Mouse (Mus musculus): ENCODE measurements at regions not wholly inside any gene's neighbourhood (a gene's known extent, or its start where the extent isn't known, plus 50 kb on each side); places are given as distances from the start of the nearest gene placed in this dataset.

DNA sequence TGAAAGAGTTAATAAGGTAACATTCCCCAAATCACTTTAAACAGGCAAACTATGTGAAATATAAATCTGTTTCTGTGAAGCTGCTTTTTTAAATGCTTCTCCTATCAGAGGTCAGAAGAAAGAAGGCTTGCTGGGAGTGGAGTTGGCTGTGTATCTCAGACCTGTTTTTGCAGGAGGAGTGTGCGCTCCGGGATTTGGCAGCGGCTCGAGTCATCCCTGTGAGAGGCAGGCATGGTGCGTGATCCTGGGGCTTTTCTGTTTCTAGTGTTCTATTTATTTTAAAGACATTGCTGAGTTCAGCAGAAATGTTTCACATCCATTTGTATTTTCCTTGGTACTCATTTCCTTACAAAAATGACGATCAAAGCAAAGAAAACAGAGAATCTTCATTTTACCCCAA is 91.0 kb upstream of the Gjb6 start:
- Histone ChIP-seq H3K9ac (ENCODE audit: insufficient read depth, low read depth) (no peak overlapping the region), H3K9me3 (replicated peaks; ENCODE audit: low read length) (no peaks in the 10 kb centered on the region), H3K27ac (ENCODE audit: insufficient read depth, low read depth) (no peak overlapping the region), H3K79me2 (replicated peaks; ENCODE audit: control insufficient read depth, extremely low read depth, insufficient read depth, poor library complexity, severe bottlenecking) (no peaks in the 10 kb centered on the region), H3K27me3 (replicated peaks) (no peaks in the 10 kb centered on the region), H3K4me2 (ENCODE audit: insufficient read depth, low read depth, poor library complexity, severe bottlenecking) (no peak overlapping the region), H3K4me3 (replicated peaks in 1 of 3; ENCODE audit: low read depth in 2 of 3, low read length in 2 of 3, poor library complexity in 1 of 3) (no peak overlapping the region), H3K4me1 (ENCODE audit: control insufficient read depth in 1 of 2, insufficient read depth in 2 of 2) (no peaks in the 10 kb centered on the region), H3K36me3 (replicated peaks in 1 of 2; ENCODE audit: control insufficient read depth in 1 of 2, insufficient read depth in 1 of 2, low read length in 1 of 2) (no peaks in the 10 kb centered on the region)
- in situ Hi-C loops (cut with MboI; ENCODE audit: low pct_ligation_motif_present, low pct_unique_long_range_greater_than_20kb, low sequenced_read_pairs) (no loop called here), dilution Hi-C loops (cut with MboI; ENCODE audit: extremely low pct_ligation_motif_present, extremely low pct_unique_long_range_greater_than_20kb, low sequenced_read_pairs) (no loop called here)
- TF ChIP-seq MXI1 (IDR thresholded peaks at IDR 0.05; ENCODE audit: low read depth, low read length) (no peak), IRF4 (IDR thresholded peaks at IDR 0.05; ENCODE audit: low read depth, low read length) (no peak), E2F4 (IDR thresholded peaks at IDR 0.05; ENCODE audit: insufficient replicate concordance, low read depth, low read length) (no peak), CHD2 (IDR thresholded peaks at IDR 0.05; ENCODE audit: low read length) (no peak), CHD1 (IDR thresholded peaks at IDR 0.05; ENCODE audit: low read depth, low read length) (no peak), RAD21 (IDR thresholded peaks at IDR 0.05; ENCODE audit: low read depth, low read length) (no peak), TBP (conservative IDR thresholded peaks at IDR 0.05; ENCODE audit: low read depth, low read length) (no peak), NRF1 (IDR thresholded peaks at IDR 0.05; ENCODE audit: low read depth, low read length) (no peak), SIN3A (IDR thresholded peaks at IDR 0.05; ENCODE audit: low read length) (no peak), GABPA (IDR thresholded peaks at IDR 0.05; ENCODE audit: insufficient replicate concordance, low read depth, low read length) (no peak), BHLHE40 (IDR thresholded peaks at IDR 0.05; ENCODE audit: low read depth, low read length) (no peak), ZKSCAN1 (IDR thresholded peaks at IDR 0.05; ENCODE audit: borderline replicate concordance, low read depth, low read length) (no peak), PAX5 (IDR thresholded peaks at IDR 0.05; ENCODE audit: low read length) (no peak), MAFK (IDR thresholded peaks at IDR 0.05; ENCODE audit: insufficient replicate concordance, low read length) (no peak), MAX (IDR thresholded peaks at IDR 0.05; ENCODE audit: low read length) (no peak), ZNF384 (IDR thresholded peaks at IDR 0.05; ENCODE audit: low read depth, low read length) (no peak), ZMIZ1 (IDR thresholded peaks at IDR 0.05; ENCODE audit: low read depth, low read length) (no peak), CTCF (conservative IDR thresholded peaks at IDR 0.05 in 1 of 2, IDR thresholded peaks at IDR 0.05 in 1 of 2; ENCODE audit: low read depth in 2 of 2, low read length in 2 of 2) (no peak), MAZ (IDR thresholded peaks at IDR 0.05; ENCODE audit: low read depth, low read length) (no peak)
- DNase-seq (ENCODE audit: extremely low read depth) = no peak

DNA sequence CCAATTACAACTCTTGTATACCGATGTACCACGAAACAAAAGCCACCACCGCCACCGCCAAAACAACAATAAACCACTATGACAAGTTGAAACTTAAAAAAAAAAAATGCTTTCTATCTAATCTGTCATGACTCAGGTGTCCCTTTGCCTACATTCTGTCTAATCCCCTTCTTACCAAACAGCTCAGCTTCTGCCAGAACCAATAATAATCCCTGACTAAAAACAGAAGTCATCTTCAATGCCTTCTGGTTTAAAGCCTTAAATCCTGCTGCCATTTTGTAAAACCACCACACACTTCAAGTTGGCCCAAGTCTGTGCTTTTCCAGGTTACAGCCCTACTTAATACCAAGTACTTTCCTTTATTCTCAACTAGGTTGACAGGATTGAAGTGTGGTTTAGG is 86.9 kb upstream of the Gjb6 start:
- Histone ChIP-seq H3K9me3 (replicated peaks; ENCODE audit: low read length) (peaks cover 4% of the 10 kb centered on the region), H3K9ac (ENCODE audit: insufficient read depth, low read depth) (no peak overlapping the region), H3K27me3 (replicated peaks) (no peaks in the 10 kb centered on the region), H3K27ac (ENCODE audit: insufficient read depth, low read depth) (no peak overlapping the region), H3K36me3 (replicated peaks in 1 of 2; ENCODE audit: control insufficient read depth in 1 of 2, insufficient read depth in 1 of 2, low read length in 1 of 2) (no peaks in the 10 kb centered on the region), H3K4me1 (ENCODE audit: control insufficient read depth in 1 of 2, insufficient read depth in 2 of 2) (no peaks in the 10 kb centered on the region), H3K4me3 (replicated peaks in 1 of 3; ENCODE audit: low read depth in 2 of 3, low read length in 2 of 3, poor library complexity in 1 of 3) (no peak overlapping the region), H3K4me2 (ENCODE audit: insufficient read depth, low read depth, poor library complexity, severe bottlenecking) (no peak overlapping the region), H3K79me2 (replicated peaks; ENCODE audit: control insufficient read depth, extremely low read depth, insufficient read depth, poor library complexity, severe bottlenecking) (no peaks in the 10 kb centered on the region)
- no peak for DNase-seq (ENCODE audit: extremely low read depth)
- in situ Hi-C loops (cut with MboI; ENCODE audit: low pct_ligation_motif_present, low pct_unique_long_range_greater_than_20kb, low sequenced_read_pairs) = no loop called here
- no peak for TF ChIP-seq IRF4 (IDR thresholded peaks at IDR 0.05; ENCODE audit: low read depth, low read length)
- no peak for TF ChIP-seq ELF1 (IDR thresholded peaks at IDR 0.05; ENCODE audit: low read depth, low read length)
- no peak for TF ChIP-seq POLR2A (IDR thresholded peaks at IDR 0.05; ENCODE audit: low read depth, low read length)
- no peak for TF ChIP-seq BHLHE40 (IDR thresholded peaks at IDR 0.05; ENCODE audit: low read depth, low read length)
- no peak for TF ChIP-seq E2F4 (IDR thresholded peaks at IDR 0.05; ENCODE audit: insufficient replicate concordance, low read depth, low read length)
- TF ChIP-seq SMC3 (IDR thresholded peaks at IDR 0.05; ENCODE audit: low read depth, low read length) = no peak
- no peak for TF ChIP-seq JUN (IDR thresholded peaks at IDR 0.05; ENCODE audit: insufficient read depth, low read depth, low read length)
- dilution Hi-C loops (cut with MboI; ENCODE audit: extremely low pct_ligation_motif_present, extremely low pct_unique_long_range_greater_than_20kb, low sequenced_read_pairs) = no loop called here
